Comparison of ENCODE assay signal across 28 mouse cellular contexts in genomic region chr6:123961321-123961720, GRCm38 (mm10).
DNase-seq lines count a peak whose midpoint lies in the region; ATAC-seq and TF ChIP-seq lines count a peak whose summit lies in the region.
"Had no signal": no experiment of that assay in that cellular context is flagged by ENCODE, and none has a peak within 500 bp of the region (broad histone marks: within the 10 kb centered on the region; RNA-seq: fewer than 3 reads in every experiment).

No protein-coding gene starts in this region.

- TF ChIP-seq EP300 in CH12.LX (IDR thresholded peaks at IDR 0.05; ENCODE audit: low read length), result peak; percentile 79

- H3K4me1 ChIP-seq in liver, adult 2 months (ENCODE audit: control insufficient read depth, insufficient read depth, low read length), result no peaks in the 10 kb centered on the region
- peaks cover 0 to 10% of the 10 kb centered on the region in 2 experiments; a peak in 2 of 4 replicates for H3K4me1 ChIP-seq in CH12.LX (ENCODE audit: control insufficient read depth in 1 of 2, insufficient read depth in 2 of 2)
- H3K4me1 ChIP-seq in forebrain, embryonic 14.5 days (ENCODE audit: control insufficient read depth, insufficient read depth, low read length), result no peaks in the 10 kb centered on the region
- H3K4me1 ChIP-seq: embryonic facial prominence, embryonic 12.5 days; forebrain, embryonic 12.5 days; heart, embryonic 15.5 days; intestine, embryonic 15.5 days; liver, embryonic 15.5 days; neural tube, embryonic 13.5 days had no signal

- no peaks in the 10 kb centered on the region for H3K9me3 ChIP-seq in CH12.LX (replicated peaks; ENCODE audit: low read length)
- no peaks in the 10 kb centered on the region for H3K9me3 ChIP-seq in forebrain, embryonic 14.5 days (replicated peaks; ENCODE audit: control insufficient read depth, low read length)
- H3K9me3 ChIP-seq: embryonic facial prominence, embryonic 12.5 days; forebrain, embryonic 12.5 days; heart, embryonic 15.5 days; intestine, embryonic 15.5 days; liver, embryonic 15.5 days; neural tube, embryonic 13.5 days had no signal

- dilution Hi-C loops in CH12.LX (cut with MboI; ENCODE audit: extremely low pct_ligation_motif_present, extremely low pct_unique_long_range_greater_than_20kb, low sequenced_read_pairs), result no loop called here

- TF ChIP-seq CTCF in liver, adult 2 months (IDR thresholded peaks at IDR 0.05; ENCODE audit: low read depth, low read length), result no peak
- no peak for TF ChIP-seq CTCF in CH12.LX (conservative IDR thresholded peaks at IDR 0.05 in 1 of 2, IDR thresholded peaks at IDR 0.05 in 1 of 2; ENCODE audit: low read depth in 2 of 2, low read length in 2 of 2)

- no peak for TF ChIP-seq POLR2A in liver, adult 2 months (IDR thresholded peaks at IDR 0.05; ENCODE audit: extremely low read depth, insufficient read depth, low read length)
- TF ChIP-seq POLR2A in CH12.LX (IDR thresholded peaks at IDR 0.05; ENCODE audit: low read depth, low read length), result no peak

- DNase-seq in liver, adult 2 months (ENCODE audit: extremely low read depth, low read depth, low spot score), result peak; percentile 7
- DNase-seq in liver (no peak), CH12.LX (ENCODE audit: extremely low read depth) (peak; percentile 58)
- DNase-seq in adrenal gland, adult 18-20 months (ENCODE audit: low spot score in 2 of 2), result no peak
- no peak for DNase-seq in forebrain, embryonic 14.5 days (ENCODE audit: low spot score)
- DNase-seq in kidney, postnatal 10 days, result no peak
- DNase-seq: adrenal gland, postnatal 36 days; cerebellum, adult 11 months; cerebellum, postnatal 10 days; gastrocnemius, adult 2 months; heart, postnatal 36 days; kidney, adult 8-10 months; kidney, postnatal 36 days; lung, postnatal 10 days; right cerebral cortex, adult 18-20 months; right cerebral cortex, postnatal 4 days; thymus, postnatal 14 days had no signal

- H3K79me2 ChIP-seq in liver, adult 2 months (ENCODE audit: control insufficient read depth, insufficient read depth, low read length), result no peaks in the 10 kb centered on the region
- H3K79me2 ChIP-seq in CH12.LX (replicated peaks; ENCODE audit: control insufficient read depth, extremely low read depth, insufficient read depth, poor library complexity, severe bottlenecking), result no peaks in the 10 kb centered on the region

- no peaks in the 10 kb centered on the region for H3K27me3 ChIP-seq in liver, adult 2 months (ENCODE audit: control insufficient read depth, insufficient read depth, low read length)
- H3K27me3 ChIP-seq in CH12.LX (replicated peaks), result no peaks in the 10 kb centered on the region
- H3K27me3 ChIP-seq in forebrain, embryonic 14.5 days (replicated peaks; ENCODE audit: control insufficient read depth, insufficient read depth, low read length), result no peaks in the 10 kb centered on the region
- H3K27me3 ChIP-seq: embryonic facial prominence, embryonic 12.5 days; forebrain, embryonic 12.5 days; heart, embryonic 15.5 days; intestine, embryonic 15.5 days; liver, embryonic 15.5 days; neural tube, embryonic 13.5 days had no signal

- H3K4me2 ChIP-seq in CH12.LX (ENCODE audit: insufficient read depth, low read depth, poor library complexity, severe bottlenecking), result no peak overlapping the region
- no peak overlapping the region for H3K4me2 ChIP-seq in forebrain, embryonic 14.5 days (ENCODE audit: low read length)
- H3K4me2 ChIP-seq: embryonic facial prominence, embryonic 12.5 days; forebrain, embryonic 12.5 days; heart, embryonic 15.5 days; hindbrain, embryonic 14.5 days; intestine, embryonic 15.5 days; liver, embryonic 15.5 days; neural tube, embryonic 13.5 days had no signal

- 61% methylated on average over 2 of the region's 2 CpGs for whole genome bisulfite sequencing in liver, adult 2 months
- WGBS in forebrain, embryonic 14.5 days, result 88% methylated on average over 2 of the region's 2 CpGs

- peak; percentile 100 for ATAC-seq in granulocyte monocyte progenitor cell, adult 5-6 weeks (replicated peaks; ENCODE audit: poor library complexity, severe bottlenecking)
- ATAC-seq in neutrophil, adult 5-6 weeks (ENCODE audit: extremely low read depth, insufficient number of reproducible peaks, low FRiP score, poor library complexity, severe bottlenecking), result peak; percentile 95
- no peak for ATAC-seq in forebrain, embryonic 14.5 days
- ATAC-seq: intestine, embryonic 15.5 days; midbrain, embryonic 16.5 days had no signal

- no peak overlapping the region for H3K27ac ChIP-seq in liver, adult 2 months (replicated peaks; ENCODE audit: insufficient read depth, low read depth, low read length)
- no peak overlapping the region for H3K27ac ChIP-seq in CH12.LX (ENCODE audit: insufficient read depth, low read depth)
- H3K27ac ChIP-seq in forebrain, embryonic 14.5 days (ENCODE audit: low read depth, low read length), result no peak overlapping the region
- H3K27ac ChIP-seq: embryonic facial prominence, embryonic 12.5 days; forebrain, embryonic 12.5 days; gastrocnemius, adult 2 months; heart, embryonic 15.5 days; hindbrain, embryonic 14.5 days; intestine, embryonic 15.5 days; liver, embryonic 15.5 days; neural tube, embryonic 13.5 days had no signal

- in situ Hi-C loops in CH12.LX (cut with MboI; ENCODE audit: low pct_ligation_motif_present, low pct_unique_long_range_greater_than_20kb, low sequenced_read_pairs), result no loop called here

- no peak overlapping the region for H3K9ac ChIP-seq in liver, adult 2 months (ENCODE audit: low read depth, low read length)
- no peak overlapping the region for H3K9ac ChIP-seq in CH12.LX (ENCODE audit: insufficient read depth, low read depth)
- no peak overlapping the region for H3K9ac ChIP-seq in forebrain, embryonic 14.5 days (ENCODE audit: low read length)
- H3K9ac ChIP-seq: embryonic facial prominence, embryonic 12.5 days; forebrain, embryonic 12.5 days; heart, embryonic 15.5 days; hindbrain, embryonic 14.5 days; intestine, embryonic 15.5 days; liver, embryonic 15.5 days; neural tube, embryonic 13.5 days had no signal

- no peak for TF ChIP-seq RAD21 in CH12.LX (IDR thresholded peaks at IDR 0.05; ENCODE audit: low read depth, low read length)

- H3K4me3 ChIP-seq in liver, adult 2 months (ENCODE audit: insufficient read depth, low read depth, low read length), result no peak overlapping the region
- H3K4me3 ChIP-seq in CH12.LX (replicated peaks in 1 of 3; ENCODE audit: low read depth in 2 of 3, low read length in 2 of 3, poor library complexity in 1 of 3), result no peak overlapping the region
- no peak overlapping the region for H3K4me3 ChIP-seq in forebrain, embryonic 14.5 days (ENCODE audit: low read depth, low read length)
- H3K4me3 ChIP-seq: embryonic facial prominence, embryonic 12.5 days; forebrain, embryonic 12.5 days; gastrocnemius, adult 2 months; heart, embryonic 15.5 days; intestine, embryonic 15.5 days; liver, embryonic 15.5 days; myocyte; neural tube, embryonic 13.5 days had no signal

- H3K36me3 ChIP-seq in liver, adult 2 months (ENCODE audit: control insufficient read depth, insufficient read depth, low read length), result no peaks in the 10 kb centered on the region
- H3K36me3 ChIP-seq in CH12.LX (replicated peaks in 1 of 2; ENCODE audit: control insufficient read depth in 1 of 2, insufficient read depth in 1 of 2, low read length in 1 of 2), result no peaks in the 10 kb centered on the region
- H3K36me3 ChIP-seq in forebrain, embryonic 14.5 days (ENCODE audit: control insufficient read depth, insufficient read depth, low read length), result no peaks in the 10 kb centered on the region
- H3K36me3 ChIP-seq: embryonic facial prominence, embryonic 12.5 days; forebrain, embryonic 12.5 days; heart, embryonic 15.5 days; intestine, embryonic 15.5 days; liver, embryonic 15.5 days; neural tube, embryonic 13.5 days had no signal

TF ChIP-seq in CH12.LX, 34 proteins besides CTCF, POLR2A, EP300 and RAD21:
- TF ChIP-seq IRF4 (IDR thresholded peaks at IDR 0.05; ENCODE audit: low read depth, low read length) (0 out of 2 replicates have a peak, but pooled peaks have one; percentile 12), RCOR1 (conservative IDR thresholded peaks at IDR 0.05; ENCODE audit: low read depth, low read length) (no peak), JUND (conservative IDR thresholded peaks at IDR 0.05; ENCODE audit: low read depth, low read length) (peak; percentile 20; the same call in 1 of the 2 replicates)

Comparison
In these comparisons a context has a peak if more than half of its experiments do, and no peak if none do; other contexts are left out.
1. DNase-seq: peak in liver, adult 2 months (single experiment) and CH12.LX (single experiment); none in liver (single experiment), adrenal gland, adult 18-20 months (0 of 2), forebrain, embryonic 14.5 days (single experiment) and kidney, postnatal 10 days (single experiment).